Mouse (Mus musculus) retina, embryonic 14.5 days (tissue): ENCODE data around the gene Pknox2.

Experiments
- DNase-seq: peaks from one replicate; pipeline ENCODE4 v3.0.0-alpha.2; 2015; ENCODE audit warnings: low spot score

The Pknox2 gene

GRCm38 (mm10) chr9:37147359-37147685, at the start of gene Pknox2:
Pknox2 (minus strand) TSS chr9:37147407.
- peak; percentile 89 for DNase-seq

GRCm38 (mm10) chr9:37188024-37188423, 40.8 kb upstream of the Pknox2 start:
- DNase-seq, result no peak

- DNase-seq, result no peak
Observed at GRCm38 (mm10) chr9:37187407-37187806, 40.2 kb upstream of the Pknox2 start.

- no peak for DNase-seq
Observed at GRCm38 (mm10) chr9:37183176-37183575, 36.0 kb upstream of the Pknox2 start.

GRCm38 (mm10) chr9:37181596-37181995, 34.4 kb upstream of the Pknox2 start:
- DNase-seq, result peak; percentile 46

GRCm38 (mm10) chr9:37179596-37179995, 32.4 kb upstream of the Pknox2 start:
- DNase-seq, result no peak

- no peak for DNase-seq
Observed at GRCm38 (mm10) chr9:37178911-37179310, 31.7 kb upstream of the Pknox2 start.

GRCm38 (mm10) chr9:37177551-37177950, 30.3 kb upstream of the Pknox2 start:
- peak; percentile 50 for DNase-seq

GRCm38 (mm10) chr9:37177107-37177506, 29.9 kb upstream of the Pknox2 start:
- peak; percentile 88 for DNase-seq

GRCm38 (mm10) chr9:37176002-37176401, 28.8 kb upstream of the Pknox2 start:
- DNase-seq, result no peak

- DNase-seq, result no peak
Observed at GRCm38 (mm10) chr9:37173376-37173775, 26.2 kb upstream of the Pknox2 start.

GRCm38 (mm10) chr9:37166899-37167298, 19.7 kb upstream of the Pknox2 start:
- DNase-seq, result peak; percentile 37

- no peak for DNase-seq
Observed at GRCm38 (mm10) chr9:37160686-37161085, 13.5 kb upstream of the Pknox2 start.

GRCm38 (mm10) chr9:37147886-37148285, 679 bp upstream of the Pknox2 start:
- no peak for DNase-seq

GRCm38 (mm10) chr9:37146603-37147358, 426 bp downstream of the Pknox2 start:
- peak; percentile 81 for DNase-seq

- DNase-seq, result no peak
Observed at GRCm38 (mm10) chr9:37146353-37146602, 929 bp downstream of the Pknox2 start.

GRCm38 (mm10) chr9:37145616-37146352, 1.4 kb downstream of the Pknox2 start:
- DNase-seq, result peak; percentile 63

- peak; percentile 54 for DNase-seq
Observed at GRCm38 (mm10) chr9:37145151-37145615, 2.0 kb downstream of the Pknox2 start.

- no peak for DNase-seq
Observed at GRCm38 (mm10) chr9:37144696-37145095, 2.5 kb downstream of the Pknox2 start.

- peak; percentile 78 for DNase-seq
Observed at GRCm38 (mm10) chr9:37144251-37144650, 3.0 kb downstream of the Pknox2 start.

GRCm38 (mm10) chr9:37143046-37143931, 3.9 kb downstream of the Pknox2 start:
- no peak for DNase-seq

GRCm38 (mm10) chr9:37142107-37142506, 5.1 kb downstream of the Pknox2 start:
- no peak for DNase-seq
